Mouse (Mus musculus): Measurements from ENCODE around the gene Fcer1g.

The Fcer1g gene

DNA sequence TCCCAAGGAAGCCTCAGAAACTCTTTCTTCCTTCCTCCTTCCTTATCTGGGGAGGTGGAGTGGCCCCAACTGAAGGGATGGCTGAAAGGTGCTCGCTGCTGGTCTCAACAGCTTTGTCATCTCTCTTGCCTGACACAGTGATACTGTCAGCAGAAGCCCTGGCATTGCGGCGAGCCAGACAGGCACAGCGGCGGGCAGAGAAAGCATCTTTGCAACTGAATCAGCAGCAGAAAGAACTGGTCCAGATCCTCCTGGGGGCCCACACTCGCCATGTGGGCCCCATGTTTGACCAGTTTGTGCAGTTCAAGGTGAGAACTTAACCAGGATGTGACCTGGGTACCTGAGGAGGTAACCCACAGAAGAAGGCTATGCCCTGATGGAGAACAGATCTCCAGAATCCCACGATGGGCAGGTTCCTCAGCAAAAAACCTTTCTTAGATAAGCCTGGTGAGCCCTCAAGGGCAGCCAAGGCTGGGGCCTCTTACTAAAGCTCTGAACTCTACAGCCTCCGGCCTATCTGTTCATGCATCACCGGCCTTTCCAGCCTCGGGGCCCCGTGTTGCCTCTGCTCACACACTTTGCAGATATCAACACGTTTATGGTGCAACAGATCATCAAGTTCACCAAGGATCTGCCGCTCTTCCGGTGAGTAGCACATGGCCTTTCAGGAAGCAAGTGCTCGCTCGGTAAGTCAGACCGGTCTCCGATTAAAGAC is 17.8 kb downstream of the Fcer1g start:
- DNase-seq (ENCODE audit: low read depth, low spot score) = no peak

DNA sequence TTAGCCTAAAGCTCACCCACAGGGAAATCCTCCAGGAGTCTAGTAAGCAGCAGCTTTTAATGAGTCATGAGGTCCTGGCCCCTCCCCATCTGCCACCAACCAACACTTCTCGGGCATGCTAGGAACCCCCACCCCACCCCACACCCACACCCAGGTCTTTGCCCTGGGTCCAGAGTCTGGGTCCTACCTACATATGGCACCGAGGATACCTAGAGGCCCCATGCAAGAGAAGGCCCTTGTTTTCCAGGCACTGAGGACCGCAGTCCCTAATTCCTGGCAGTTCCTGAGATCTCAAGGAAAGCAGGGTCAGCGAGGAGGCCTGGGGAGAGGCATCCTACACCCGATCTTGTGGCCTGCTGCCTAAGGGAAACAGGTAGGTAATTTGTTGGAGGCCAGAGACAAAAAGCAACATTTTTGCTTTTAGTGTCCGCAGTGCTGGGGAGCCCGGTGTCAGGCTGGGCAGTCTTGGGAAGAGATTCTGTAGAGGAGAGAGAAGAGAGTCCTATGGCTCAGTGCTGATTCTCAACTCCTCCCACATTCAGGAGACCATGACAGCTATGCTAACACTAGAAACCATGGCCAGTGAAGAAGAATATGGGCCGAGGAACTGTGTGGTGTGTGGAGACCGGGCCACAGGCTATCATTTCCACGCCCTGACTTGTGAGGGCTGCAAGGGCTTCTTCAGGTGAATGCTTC is 20.2 kb downstream of the Fcer1g start, which contains the start of gene Nr1i3:
Gene Nr1i3 (plus strand): TSS at position 170 of the 696 bp plus-strand sequence.
- no peak for DNase-seq (ENCODE audit: low read depth, low spot score)

DNA sequence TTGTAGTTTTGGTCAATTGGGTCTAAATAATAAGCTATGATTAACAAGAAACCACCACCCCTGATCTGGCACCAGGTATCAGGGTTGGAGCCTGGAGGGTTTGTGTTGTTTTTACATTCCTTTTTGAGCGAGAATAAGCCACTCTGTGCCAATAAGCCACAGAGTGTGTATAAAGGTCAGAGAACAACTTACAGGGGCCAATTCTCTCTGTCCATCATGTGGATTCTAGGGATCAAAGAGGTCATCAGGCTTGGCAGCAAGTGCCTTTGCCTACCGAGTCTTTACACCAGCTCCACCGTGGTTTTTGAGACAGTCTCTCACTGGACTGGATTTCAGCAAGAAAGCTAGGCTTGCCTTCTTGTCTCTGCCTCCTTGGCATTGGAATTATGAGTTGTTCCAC is 21.3 kb downstream of the Fcer1g start:
- DNase-seq (ENCODE audit: low read depth, low spot score) = no peak

DNA sequence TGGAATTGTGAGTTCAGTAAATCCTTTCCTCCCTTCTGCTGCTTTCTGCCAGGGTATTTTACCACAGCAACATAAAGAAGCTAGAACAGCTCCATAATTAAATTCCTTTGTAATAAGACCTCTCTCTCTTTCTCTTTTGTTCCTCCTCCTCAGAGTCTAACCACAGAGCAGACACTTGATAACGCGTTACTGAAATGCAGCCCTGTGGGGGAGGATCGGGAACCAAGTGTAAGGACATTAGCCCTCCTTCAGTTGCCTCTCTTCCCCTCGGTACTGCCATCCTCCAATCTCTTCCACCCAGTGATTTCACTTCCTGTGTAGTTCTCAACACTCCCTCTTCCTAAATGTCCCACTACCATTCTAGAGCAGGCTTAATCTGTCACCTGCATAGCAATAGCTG is 24.8 kb downstream of the Fcer1g start:
- no peak for DNase-seq (ENCODE audit: low read depth, low spot score)

DNA sequence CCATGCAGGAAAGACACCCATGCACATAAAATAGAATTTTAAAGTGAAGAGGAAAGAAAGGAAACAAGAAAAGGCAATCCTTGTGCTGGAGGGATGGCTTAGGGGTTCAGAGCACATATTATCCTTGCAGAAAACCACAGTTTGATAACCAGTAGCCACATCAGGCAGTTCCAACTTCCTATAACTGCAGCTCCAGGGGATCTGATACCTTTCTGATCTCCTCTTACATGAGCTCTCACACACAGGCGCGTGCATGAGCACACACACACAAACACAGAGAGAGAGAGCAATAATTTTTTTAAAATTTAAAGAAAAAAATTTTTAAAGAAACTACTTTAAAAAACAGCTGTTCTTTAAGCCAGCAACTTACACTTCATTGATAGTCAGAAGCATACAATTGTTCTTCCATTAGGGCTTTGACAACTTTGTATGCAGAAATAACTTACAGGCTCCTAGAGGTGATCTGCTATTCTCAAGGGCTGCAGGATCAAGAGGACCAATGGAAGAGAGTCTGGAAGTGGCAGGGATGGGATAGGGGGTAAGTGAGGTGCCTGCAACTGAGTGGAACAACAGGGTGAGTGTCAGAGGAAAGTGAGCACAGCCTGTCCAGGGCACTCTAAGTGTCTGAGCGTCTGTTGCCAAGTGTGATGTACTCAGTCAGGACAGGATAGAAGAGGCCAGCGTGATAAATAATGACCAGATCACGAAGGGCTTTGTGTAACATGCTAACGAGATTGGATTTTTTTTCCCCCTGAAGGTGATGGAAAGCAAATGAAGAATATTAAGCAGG is 28.3 kb downstream of the Fcer1g start:
- no peak for DNase-seq (ENCODE audit: low read depth, low spot score)

DNA sequence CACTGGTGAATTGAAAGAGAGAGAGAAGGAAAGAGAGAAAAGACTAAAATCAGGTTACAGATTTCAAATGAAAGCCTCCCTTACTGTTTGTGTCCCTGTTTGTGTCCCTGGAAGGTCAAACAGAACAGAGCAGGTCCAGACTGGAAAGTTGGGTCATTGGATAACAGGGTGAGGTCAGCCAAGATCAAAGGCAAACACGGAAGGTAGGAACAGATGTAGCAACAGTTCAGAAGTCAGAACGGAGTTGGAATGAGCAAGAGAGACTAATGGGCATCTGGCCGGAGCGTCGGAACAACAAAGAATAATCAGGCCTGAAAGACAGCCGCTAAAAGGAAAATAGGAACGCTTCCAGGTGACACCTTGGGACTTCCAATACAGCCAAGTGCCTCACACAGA is 29.9 kb downstream of the Fcer1g start:
- DNase-seq (ENCODE audit: low read depth, low spot score) = no peak

DNA sequence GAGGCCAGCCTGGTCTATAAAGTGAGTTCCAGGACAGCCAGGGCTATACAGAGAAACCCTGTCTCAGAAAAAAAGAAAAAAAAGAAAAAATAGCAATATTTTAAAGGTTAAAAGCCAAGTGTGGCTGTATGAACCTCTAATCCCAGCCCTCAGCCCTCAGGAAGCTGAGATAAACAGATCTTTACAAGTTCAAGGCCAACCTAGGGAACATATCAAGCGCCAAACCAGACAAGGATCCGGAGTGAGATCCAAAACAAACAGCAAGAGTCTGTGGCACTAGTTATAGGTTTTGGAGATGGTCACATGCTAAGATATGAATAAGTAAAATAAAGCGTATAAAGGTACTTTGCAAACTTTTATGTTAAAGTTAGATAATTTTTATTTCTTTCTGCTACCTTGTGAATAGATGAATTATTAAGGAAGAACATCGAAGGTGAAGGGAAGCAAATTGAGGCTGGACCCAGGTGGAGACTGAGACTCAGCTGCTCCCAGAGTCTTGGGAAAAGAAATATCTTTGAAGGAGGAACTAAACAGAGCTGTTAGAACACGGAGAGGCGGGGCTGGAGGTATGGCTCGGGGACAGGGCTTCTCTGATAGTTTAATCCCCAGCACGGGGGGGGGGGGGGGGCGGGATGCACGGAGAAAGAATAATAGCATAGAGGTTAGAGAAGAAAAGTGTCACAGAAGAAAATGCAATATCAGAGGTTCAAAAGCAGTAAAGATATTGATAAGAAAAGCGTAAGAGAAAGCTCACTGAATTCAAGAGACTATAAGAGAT is 30.5 kb downstream of the Fcer1g start:
- DNase-seq (ENCODE audit: low read depth, low spot score) = no peak

DNA sequence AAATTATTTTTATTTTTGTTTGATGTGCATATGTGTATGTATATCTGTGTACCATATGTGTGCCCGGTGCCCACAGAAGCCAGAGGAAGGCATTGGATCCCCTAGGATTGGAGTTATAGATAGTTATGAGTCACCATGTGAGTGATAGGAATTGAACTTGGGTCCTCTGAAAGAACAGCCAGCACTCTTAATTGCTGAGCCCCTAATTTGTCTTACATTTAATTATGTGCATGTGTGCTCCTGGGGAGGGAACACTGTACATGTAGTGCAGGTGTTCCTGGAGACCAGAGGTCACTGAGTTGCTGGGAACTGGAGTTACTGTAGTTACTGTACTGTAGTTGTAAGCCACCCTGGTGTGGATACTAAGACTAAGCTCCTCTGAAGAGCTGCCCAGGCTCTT is 33.4 kb downstream of the Fcer1g start:
- no peak for DNase-seq (ENCODE audit: low read depth, low spot score)

DNA sequence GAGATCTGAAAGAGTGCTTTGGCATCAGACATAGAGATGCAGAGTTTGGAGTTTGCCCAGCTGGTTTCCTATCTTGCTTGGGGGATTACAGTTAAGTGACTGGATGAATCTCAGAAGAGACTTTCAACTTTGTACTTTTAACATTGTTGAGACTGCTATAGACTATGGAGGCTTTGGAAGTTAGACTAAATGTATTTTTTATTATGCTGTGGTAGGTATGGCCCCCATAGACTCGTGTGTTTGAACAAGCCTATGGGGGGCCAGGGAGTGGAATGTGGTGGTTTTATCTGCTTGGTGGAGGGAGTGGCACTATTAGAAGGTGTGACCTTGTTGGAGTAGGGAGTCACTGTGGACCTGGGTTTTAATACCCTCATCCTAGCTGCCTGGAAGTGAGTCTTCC is 34.6 kb downstream of the Fcer1g start:
- DNase-seq (ENCODE audit: low read depth, low spot score) = no peak

DNA sequence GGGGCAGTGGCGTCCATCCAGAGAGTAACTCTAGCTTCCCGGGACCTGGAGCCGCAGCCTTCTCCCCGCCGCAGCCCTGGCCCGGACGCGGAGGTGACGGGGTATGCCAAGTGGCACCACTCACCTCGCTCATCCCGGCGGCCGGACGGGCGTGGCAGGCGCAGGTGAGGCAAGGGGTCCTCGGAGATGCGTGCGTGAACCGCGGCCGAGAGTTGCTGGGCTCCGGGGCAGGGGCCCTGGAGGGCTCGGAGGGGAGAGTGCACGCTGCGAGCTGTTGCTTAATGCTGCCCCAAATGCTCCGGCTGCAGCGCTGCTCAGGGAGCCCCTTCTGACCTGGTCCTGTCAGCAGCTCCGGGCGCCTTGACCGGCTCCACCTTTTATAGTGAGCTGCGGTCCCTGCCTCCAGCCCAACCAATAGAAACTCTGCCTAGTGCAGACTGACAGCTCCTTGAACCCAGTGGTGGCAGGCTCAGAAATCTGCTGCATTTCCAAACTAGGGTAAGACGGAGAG is 38.2 kb downstream of the Fcer1g start, which contains the start of gene Pcp4l1:
Gene Pcp4l1 (minus strand): TSS at position 382 of the 511 bp plus-strand sequence.
- no peak for DNase-seq (ENCODE audit: low read depth, low spot score)

DNA sequence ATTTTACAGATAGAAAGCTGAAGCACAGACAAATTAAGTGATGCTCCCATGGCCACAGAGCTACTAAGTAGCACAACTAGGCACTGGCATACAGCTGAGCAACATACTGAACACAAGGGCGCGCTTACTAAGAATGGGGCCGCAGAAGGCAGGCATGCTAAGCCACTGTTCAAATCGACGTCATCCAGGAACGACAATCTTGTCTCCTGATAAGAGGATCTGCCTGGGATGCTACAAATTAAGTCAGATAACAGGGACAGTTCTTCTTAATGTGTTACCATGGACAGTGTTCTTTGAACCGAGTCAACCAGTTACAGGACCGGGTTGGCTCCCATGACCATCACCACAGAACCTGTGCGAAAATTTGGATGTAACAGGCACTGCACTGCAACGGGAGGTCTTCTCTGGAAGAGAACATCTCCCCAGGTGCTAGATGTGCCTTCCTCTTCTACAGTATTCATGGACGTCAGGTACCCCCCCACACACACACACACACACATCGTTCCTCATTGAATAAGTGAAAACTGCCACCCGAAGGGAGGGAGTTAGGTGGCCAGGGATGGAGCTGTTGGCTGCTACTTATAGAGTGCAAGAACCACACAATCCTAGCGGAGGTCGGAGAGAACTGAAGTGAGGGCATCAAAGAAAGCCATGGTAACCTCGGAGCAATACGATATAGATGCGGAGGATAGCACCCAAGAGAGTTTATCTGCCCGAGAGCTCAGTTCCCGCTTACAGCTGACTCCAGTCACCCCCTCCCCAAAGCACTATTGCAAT is 38.9 kb downstream of the Fcer1g start:
- DNase-seq (ENCODE audit: low read depth, low spot score) = no peak

DNA sequence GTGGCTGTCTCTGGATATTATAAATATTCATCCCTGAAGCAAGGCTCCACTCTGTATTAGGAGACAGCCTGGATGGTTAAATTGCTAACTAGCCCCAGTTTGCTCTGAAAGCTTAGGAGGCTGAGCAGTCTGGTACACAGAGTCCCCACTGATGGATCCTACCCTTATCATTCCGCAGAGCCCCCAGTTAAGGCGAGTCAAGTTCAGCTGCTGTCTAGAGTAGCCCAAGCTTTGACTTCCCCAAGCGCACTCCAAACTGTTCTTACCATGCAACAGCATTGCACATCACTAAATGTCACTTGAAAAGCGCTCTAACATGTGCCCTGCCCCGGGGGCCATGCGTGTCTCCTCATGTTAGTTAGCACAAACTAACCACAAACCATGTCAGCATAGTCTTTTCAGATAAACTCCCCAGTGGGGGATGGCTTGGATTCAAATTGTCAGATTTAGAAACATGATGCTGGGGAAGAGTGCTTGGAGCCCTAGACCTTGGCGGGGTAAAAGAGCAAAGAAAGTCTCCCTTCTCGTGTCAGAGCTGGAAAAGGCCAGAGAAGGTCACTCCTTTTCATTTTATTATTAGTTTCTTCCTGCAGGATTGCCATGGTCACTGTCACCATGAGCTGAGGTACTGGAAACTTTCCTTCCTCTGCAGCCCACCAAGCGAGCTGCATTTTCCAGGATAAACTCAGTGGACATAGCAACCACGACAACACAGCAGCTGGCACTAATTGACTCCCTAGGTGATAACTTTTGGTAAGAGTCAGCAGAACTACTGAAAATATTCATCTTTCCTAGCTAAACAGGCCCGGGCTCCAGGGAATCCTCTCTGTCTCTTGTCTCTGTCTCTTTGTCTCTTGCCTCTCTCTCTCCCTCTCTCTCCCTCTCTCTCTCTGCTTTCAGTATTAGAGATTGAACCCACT is 40.0 kb downstream of the Fcer1g start:
- DNase-seq (ENCODE audit: low read depth, low spot score) = no peak

DNA sequence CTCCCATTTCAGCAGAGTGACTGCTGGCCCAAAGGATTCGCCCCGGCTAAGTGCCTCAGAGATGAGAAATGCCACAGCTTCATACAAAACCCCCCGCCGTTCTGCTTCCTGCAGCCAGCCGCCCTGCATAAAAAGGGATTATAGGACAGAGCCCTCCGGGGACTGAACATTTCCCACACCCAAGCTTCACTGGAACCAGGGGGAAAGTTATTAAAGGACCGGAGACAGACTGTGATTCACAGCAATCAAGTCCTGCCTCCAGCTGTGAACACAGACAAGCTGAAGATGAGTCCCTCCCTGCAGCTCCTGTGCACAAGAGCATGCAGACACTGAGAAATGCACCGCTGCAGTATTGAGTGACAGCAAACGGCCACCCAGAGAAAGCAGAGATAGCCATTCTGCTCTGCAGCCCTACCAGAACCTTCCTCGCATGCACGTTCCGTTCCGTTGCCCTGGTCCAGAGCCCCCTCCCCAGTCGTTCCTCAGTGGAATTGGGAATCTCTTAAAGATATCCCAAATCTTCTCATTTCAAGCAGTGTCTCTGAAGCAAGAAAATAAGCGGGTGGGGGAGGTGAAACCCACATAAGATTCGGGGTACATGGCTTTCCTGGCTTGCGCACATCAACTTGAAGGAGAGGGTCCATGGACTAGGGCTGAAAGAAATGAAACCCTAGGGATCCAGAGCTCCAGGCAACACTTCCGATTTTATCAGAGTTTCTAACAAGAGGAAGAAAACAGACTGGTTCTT is 40.9 kb downstream of the Fcer1g start:
- no peak for DNase-seq (ENCODE audit: low read depth, low spot score)

DNA sequence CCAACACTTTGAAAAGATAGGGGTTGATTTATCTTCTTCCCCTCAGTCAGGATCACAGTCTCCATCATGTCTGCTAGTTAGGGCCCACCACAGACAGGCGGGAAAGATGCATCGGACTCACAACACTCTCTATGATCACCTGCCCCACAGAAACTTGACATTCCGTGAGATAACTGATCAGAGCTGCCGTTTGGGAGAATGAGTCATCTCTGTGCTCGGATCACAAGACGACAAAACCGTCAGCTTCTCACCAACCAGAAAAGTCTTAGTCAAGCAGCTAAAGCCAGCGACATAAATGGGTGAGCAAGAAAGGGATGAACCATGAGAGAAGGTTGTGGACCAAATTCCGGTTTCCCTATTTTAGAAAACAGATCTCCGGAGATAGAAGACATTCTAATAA is 41.9 kb downstream of the Fcer1g start:
- DNase-seq (ENCODE audit: low read depth, low spot score) = no peak

DNA sequence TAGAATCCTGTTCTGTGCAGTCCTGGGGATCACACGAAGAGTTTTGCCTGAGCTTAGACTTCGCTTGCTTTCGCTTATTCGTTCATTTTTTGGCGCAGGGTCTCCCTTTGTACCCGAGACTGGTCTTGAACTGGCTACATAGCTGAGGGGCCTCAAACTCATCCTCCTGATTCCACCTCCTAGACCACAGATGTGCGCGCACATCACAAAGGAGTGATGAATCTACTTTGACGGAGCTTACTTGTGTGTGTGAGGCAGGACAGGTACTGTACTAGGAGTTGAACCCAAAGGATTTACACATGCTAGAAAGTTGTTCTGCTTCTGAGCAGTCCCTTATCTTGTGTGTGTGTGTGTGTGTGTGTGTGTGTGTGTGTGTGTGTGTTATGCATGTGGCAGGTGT is 43.3 kb downstream of the Fcer1g start:
- no peak for DNase-seq (ENCODE audit: low read depth, low spot score)

DNA sequence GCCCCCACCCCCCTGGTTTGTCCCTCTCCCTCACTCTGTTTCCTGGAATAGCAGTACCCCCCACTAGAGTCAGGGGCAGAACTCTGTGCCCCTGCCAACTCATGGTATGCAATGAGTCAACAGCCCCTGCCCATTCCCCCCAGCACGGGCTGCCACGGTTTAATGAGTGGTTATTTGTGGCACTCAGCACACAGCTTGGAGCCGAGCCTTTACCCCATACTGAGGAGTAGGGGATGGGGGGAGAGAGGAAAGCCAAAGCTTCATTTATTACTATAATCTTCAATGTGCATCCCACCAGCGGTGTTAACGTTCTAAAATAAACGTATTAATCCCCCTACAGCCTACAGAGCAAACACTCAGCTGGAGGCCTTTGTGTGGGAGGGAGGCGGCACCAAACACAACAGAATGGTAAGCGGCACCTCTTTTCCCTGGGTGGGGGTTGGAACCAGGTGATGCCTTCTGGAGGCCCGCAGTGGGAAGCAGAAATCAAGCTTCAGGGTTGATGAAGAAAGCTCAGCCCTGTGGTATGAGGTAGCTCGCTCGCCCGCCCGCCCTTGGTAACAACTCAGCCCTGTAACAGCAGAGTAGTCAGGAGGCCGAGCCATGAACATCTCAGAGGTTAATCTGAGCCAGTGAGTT is 44.6 kb downstream of the Fcer1g start:
- DNase-seq (ENCODE audit: low read depth, low spot score) = no peak

DNA sequence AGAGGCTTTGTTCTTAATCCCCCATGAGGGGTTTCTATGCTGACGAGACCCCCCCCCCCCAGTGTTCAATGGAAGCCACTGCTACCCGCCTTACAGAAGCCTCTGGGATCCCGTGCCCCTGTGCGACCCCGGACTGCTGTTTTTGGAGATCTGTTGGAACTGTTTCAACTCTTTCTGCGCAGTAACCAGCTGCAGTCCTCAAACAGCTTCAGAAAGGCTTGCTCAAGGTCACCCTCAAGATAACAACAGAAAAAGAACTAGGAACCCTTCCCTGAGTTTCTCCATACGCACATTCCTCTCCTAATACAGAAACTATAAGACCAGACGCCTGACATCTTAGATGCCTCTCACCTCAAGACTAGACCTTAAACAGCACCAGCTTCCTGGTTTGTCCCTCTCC is 45.1 kb downstream of the Fcer1g start:
- no peak for DNase-seq (ENCODE audit: low read depth, low spot score)
